Mouse (Mus musculus): ENCODE results near the gene Slfn1.

DNA sequence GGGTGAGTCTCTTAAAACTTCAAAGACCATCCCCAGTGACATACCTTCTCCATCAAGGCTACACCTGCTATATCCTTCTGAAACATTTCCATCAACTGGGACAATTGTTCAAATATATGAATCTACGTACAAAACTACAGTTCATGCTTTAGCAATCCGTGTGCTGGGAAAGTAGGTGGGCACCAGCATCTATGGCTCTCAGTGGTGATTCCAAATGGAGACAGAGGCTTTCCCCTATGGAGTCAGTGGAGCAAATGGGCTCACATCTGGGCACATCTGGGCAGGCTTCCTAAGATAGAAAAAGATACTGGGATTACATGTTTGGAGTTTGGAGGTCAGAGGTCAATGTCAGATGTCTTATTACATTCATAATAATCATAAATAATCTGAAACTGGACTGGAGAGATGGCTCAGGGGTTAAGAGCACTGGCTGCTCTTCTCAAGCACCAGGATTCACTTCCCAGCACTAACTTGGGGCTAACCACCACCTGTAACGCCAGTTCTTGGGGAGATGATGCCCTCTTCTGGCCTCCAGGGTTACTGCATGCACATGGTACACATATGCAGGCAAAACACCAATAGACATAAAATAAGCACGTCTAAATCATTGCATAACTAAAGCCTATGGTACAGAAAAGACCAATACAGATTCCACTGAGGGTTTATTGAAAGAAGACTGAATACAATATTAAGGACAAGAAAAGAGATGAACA lies 48.5 kb upstream of the Slfn1 start:
- peak; percentile 64 to 75 (median 70) for TF ChIP-seq CTCF (IDR thresholded peaks at IDR 0.05 in 2 of 3, conservative IDR thresholded peaks at IDR 0.05 in 1 of 3; ENCODE audit: control insufficient read depth in 1 of 3, insufficient read depth in 1 of 3, low read depth in 2 of 3, low read length in 3 of 3, poor library complexity in 1 of 3, severe bottlenecking in 1 of 3)
- no peak for TF ChIP-seq EP300 (IDR thresholded peaks at IDR 0.05; ENCODE audit: low read depth in 1 of 2, low read length in 2 of 2)
- TF ChIP-seq POLR2A (IDR thresholded peaks at IDR 0.05; ENCODE audit: control insufficient read depth in 1 of 2, insufficient read depth in 1 of 2, low read depth in 1 of 2, low read length in 2 of 2, poor library complexity in 1 of 2), result no peak
- TF ChIP-seq USF1 (IDR thresholded peaks at IDR 0.05; ENCODE audit: low read depth, low read length), result no peak

All from MEL (cell line).